Mouse (Mus musculus) cerebellum, adult 9-11 months (tissue): ENCODE data around the gene Hspa4.

Experiments used
- DNase-seq: peaks from one replicate; pipeline ENCODE4 v3.0.0; 2022

The Hspa4 gene

DNA sequence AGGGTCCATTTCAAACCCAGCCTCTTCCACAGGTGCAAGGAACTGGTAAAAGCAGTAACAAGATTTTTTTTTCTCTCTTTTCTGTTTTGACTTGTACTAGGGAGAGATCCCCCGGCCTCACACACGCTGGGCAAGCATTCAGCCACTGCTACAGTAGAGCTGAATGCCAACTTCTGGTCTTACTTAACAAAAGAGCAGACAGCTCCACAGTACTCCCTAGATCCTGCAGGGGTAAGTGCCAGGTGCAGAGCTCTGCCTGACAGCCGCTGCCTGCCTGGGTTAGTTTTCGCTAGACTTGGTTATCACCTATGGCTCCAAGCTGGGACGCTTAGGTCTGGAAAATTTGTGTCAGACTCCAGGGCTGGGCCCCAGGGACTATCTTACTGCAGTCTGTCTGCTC lies 50.6 kb downstream of the Hspa4 start:
- no peak for DNase-seq

DNA sequence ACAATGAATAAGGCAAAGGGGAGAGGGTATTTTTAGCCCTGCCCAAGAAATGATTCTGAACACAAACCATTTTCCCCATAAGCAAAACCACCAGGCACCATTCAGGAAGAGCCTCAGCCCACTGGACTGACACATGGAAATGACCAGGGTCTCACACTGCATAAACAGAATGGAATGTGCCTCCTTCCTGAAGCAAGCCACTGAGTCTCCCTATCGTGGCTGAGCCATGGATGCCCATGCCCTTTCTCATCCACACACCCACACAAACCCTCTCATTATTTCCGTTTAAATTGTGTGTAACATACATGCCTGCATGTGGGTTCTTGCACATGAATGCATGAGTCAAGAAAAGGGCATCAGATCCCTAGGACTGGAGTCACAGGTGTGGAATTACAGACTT lies 54.7 kb downstream of the Hspa4 start:
- no peak for DNase-seq

DNA sequence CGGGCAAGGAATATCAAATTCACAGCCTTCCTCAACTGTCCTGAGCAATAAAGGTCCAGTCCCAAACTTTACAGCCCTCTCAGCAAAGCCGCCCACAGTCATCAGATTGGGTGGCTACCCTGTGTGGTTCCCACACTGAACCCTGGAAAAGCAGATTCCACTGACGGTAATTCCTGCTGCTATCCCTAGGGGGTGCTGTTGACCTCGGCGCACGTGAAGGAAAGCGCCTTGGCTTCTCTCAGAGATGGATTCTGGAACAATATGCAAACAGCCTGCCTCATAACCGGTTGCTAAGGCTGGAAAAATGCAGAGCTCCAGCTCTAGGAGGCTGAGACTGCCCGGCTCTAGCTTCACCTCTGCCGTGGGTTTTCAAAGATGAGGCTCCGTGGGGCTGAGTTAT lies 57.1 kb downstream of the Hspa4 start:
- peak; percentile 12 for DNase-seq

DNA sequence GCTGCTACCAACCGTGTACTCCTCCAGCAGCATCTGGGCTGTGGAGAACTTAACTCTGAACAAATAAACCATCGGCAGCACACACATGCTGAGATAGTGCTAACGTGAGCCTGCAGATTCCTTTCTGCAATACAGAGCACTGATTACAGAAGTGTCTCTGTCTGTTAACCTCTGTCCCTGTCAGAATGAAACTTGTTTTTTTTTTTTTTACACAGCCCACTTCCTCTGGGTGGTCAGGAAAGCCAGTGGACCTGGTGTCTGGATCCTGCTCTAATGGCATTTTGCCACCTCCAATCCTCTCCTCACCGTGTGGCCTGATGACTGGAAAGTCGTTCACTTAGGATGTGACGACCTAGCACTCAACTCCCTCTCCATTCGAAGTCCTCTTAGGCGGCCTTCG lies 66.7 kb downstream of the Hspa4 start:
- DNase-seq, result no peak

DNA sequence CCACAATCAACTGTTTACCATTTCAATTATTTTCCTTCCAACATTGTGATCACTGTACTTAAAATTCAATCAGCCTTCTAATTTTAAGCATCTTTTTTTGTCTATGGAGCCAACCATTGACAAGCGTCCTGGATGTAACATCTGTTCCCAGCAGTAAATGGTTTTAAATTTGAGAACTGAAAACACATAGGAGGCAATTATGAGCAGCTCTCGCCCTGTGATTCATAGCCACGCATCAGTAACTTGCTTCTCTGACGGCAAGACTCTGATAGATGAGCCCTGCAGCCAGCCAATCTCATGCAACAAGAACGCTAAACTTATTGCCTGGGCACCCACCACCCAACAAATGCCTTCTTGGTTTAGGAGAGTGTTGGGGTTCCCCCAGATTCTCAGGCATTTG lies 68.4 kb downstream of the Hspa4 start:
- no peak for DNase-seq

DNA sequence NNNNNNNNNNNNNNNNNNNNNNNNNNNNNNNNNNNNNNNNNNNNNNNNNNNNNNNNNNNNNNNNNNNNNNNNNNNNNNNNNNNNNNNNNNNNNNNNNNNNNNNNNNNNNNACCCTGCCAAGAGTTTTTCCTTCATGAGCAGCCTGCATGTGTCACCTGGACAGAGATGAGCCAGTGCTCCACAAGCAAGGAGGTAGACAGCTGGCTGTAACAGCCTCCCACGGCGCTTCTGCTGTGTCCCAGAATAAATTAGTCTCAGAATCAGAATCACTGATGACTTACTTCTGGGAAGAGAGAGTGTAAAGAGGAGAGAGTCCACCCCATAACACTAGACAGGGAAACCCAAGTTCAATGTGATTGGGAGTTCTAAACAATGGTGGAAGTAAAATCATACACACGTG lies 71.2 kb downstream of the Hspa4 start:
- no peak for DNase-seq

DNA sequence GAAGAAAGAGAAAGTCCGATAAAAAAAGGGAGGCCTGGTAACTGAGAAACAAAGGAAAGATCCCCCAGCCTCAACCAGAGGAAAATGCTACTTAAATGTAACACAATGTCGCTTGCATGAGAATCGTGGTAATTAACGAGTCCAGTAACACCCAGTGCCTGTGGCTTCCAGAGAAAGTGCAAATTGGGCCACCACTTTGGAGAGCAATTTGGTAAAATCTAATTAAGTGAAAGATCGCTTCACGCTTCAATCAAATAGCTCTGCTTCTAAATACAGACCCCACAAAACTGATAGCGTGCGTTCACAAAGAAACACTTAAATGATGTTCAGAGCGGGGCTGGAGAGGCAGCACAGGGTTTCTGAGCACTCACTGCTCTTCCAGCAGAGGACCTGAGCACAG lies 89.4 kb downstream of the Hspa4 start:
- no peak for DNase-seq
